Mouse (Mus musculus): ENCODE measurements at regions not wholly inside any gene's neighbourhood (a gene's known extent, or its start where the extent isn't known, plus 50 kb on each side); places are given as distances from the start of the nearest gene placed in this dataset.

DNA sequence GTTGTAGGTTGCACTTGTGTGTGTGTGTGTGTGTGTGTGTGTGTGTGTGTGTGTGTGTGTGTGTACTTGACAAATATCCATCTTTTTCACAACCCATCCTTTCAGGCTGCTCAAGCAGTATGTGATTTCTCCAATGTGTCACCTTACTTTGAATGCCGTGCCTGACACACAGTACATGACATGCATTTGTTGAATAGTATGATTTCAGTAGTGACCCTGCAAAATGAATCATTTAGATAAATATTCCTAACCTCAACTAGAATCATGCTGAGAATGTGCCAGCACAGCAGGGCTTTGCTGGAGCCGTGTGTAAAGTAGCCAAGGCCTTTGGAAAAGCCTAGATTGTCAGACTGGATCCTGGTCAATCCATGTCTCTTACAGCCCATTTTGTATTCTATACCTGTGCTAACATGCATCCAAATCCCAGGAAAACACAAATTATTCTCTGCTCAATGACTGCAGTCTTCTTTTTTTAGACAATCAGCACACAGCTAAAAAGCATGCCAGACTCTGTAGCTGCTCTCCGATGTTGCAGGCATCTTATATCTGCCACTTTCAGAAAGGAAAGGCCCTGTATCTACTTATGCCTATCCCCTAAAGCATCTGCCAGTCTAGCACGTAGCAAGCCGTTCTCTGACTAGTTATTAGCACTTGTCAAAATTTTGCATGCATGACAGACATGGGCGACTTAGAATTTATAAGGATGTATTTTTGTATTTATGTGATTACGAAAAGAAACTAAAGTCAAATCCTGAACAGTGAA lies 60.0 kb upstream of the Gpr141 start:
- no peak for DNase-seq

DNA sequence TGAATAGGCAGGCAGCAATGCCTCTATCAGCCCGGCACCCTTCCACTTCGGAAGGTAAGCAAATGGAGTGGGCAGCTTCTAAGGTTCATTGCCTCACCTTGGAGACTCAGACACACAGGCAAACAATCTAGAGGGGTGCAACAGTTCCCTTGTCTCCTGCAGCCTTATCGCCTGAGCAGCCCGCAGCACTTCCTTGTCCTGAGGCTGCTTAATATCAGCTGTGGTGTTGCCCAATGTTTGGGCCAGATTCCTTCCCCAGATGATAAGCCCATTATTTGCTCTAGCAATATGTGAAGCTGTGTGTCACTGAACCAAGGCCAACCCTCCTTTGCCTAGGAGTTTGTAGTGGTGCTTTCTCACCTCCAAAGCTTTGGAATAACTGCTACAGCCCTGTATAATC lies 58.8 kb upstream of the Gpr141 start:
- no peak for DNase-seq

DNA sequence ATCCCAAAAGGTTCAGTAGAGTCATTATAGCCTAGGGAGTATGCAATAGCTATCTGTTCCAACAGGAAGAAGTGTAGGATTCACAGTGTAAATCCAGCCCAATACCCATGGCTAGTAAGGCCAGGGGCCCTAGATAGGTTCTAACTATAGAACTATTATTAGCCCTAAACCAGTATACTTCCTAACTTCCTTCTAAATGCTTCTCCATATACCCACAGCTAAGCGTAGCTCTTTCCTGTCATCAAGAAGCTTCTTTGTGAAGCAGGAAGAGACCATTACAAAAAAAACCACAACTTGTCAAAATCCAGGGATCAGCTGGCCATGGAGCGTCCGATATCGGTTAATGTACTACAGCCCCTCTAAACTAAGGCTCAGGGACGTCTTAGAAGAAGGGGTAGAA lies 57.7 kb upstream of the Gpr141 start:
- DNase-seq, result no peak

DNA sequence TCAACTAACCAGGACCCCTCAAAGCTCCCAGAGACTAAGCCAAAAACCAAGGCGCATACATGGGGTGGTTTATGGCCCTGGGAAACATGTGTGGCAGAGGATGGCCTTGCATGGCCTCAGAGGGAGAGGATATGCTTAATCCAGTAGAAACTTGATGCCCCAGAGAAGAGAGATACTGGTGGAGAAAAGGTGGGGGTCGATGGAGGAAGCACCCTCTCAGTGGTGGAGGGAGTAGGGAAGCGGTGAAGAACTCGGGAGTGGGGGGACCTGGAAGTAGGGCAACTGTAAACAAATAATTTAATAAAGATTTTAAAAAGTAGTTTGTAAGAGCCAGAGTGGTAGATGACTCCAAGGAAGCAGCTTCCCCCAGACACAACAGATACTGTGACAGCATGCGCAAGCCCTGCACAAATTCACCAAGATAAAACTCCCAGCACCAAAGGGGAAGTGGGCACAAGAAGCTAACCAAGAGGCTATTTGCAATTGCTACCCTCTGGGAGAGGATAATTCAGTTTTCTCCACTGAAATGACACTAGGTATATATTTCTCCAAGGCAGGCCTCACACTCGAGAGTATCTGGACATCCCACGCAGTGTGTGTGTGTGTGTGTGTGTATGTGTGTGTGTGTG lies 50.7 kb upstream of the Gpr141 start:
- no peak for DNase-seq

All from lung, postnatal 14 days (tissue).